Mouse (Mus musculus) lung, postnatal 0 days (tissue): ENCODE results near the gene Tmem59l.

Experiments
- CTCF ChIP-seq: IDR thresholded peaks from 2 replicates; pipeline ENCODE4 v1.5.1; 2016; ENCODE audit warnings: antibody characterized with exemption, mild to moderate bottlenecking
- EP300 ChIP-seq: IDR thresholded peaks from 2 replicates; pipeline ENCODE4 v1.6.1; 2016; ENCODE audit warnings: antibody characterized with exemption, mild to moderate bottlenecking, control low read depth

- TF ChIP-seq CTCF (no peak), EP300 (no peak)
Measured at GRCm38 (mm10) chr8:70517940-70518643, 30.9 kb upstream of the Tmem59l start.
